Comparison of ENCODE assay signal across 28 mouse cellular contexts in the genomic region with DNA sequence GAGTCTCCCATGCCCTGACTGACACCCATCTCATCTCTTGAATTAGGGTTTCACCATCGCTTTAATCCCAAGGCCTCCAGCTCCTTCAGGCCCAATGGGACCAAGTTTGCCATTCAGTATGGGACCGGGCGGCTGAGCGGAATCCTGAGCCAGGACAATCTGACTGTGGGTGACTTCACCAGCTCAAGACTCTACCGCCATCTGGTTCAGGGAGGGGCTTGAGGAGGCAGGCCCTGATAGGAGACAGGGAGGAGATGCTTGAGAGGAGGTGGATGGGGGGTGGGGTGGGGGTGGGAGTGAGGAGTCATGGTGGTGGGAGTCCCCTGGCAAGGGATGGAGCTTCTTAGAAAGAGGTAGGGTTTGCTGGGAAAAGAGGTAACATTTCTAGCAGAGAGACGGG. TPM values are rescaled to one million over a fixed set of nuclear protein-coding genes. Genes with fewer than 3 reads are reported as not detected.
"Had no signal": no experiment of that assay in that cellular context is flagged by ENCODE, and none has a peak within 500 bp of the region (broad histone marks: within the 10 kb centered on the region; RNA-seq: fewer than 3 reads in every experiment).

No protein-coding gene starts in this region.

- H3K4me2 ChIP-seq: embryonic facial prominence, embryonic 12.5 days; embryonic facial prominence, embryonic 13.5 days; embryonic facial prominence, embryonic 15.5 days; forebrain, embryonic 12.5 days; forebrain, embryonic 13.5 days; forebrain, embryonic 15.5 days had no signal

- H3K4me1 ChIP-seq: embryonic facial prominence, embryonic 12.5 days; embryonic facial prominence, embryonic 13.5 days; forebrain, embryonic 12.5 days; forebrain, embryonic 13.5 days; forebrain, embryonic 15.5 days had no signal

- H3K36me3 ChIP-seq: embryonic facial prominence, embryonic 10.5 days; embryonic facial prominence, embryonic 12.5 days; embryonic facial prominence, embryonic 13.5 days; embryonic facial prominence, embryonic 15.5 days; forebrain, embryonic 10.5 days; forebrain, embryonic 12.5 days; forebrain, embryonic 15.5 days had no signal

- H3K9me3 ChIP-seq: embryonic facial prominence, embryonic 10.5 days; embryonic facial prominence, embryonic 13.5 days; embryonic facial prominence, embryonic 15.5 days; forebrain, embryonic 15.5 days had no signal

- ATAC-seq: forebrain, embryonic 13.5 days; forebrain, embryonic 14.5 days; forebrain, embryonic 15.5 days; forebrain, embryonic 16.5 days; forebrain, postnatal 0 days had no signal

- H3K9ac ChIP-seq: embryonic facial prominence, embryonic 12.5 days; embryonic facial prominence, embryonic 13.5 days; embryonic facial prominence, embryonic 15.5 days; forebrain, embryonic 12.5 days; forebrain, embryonic 13.5 days; forebrain, embryonic 15.5 days; forebrain, postnatal 0 days had no signal

- H3K4me3 ChIP-seq: embryonic facial prominence, embryonic 10.5 days; embryonic facial prominence, embryonic 12.5 days; embryonic facial prominence, embryonic 13.5 days; embryonic facial prominence, embryonic 15.5 days; erythroblast, embryonic 14.5 days; forebrain, embryonic 10.5 days; forebrain, embryonic 12.5 days; forebrain, embryonic 13.5 days; forebrain, embryonic 15.5 days; gastrocnemius, adult 2 months had no signal

- DNase-seq: cerebellum, adult 18-20 months; cerebellum, adult 2 months; cerebellum, adult 8-10 months; cerebellum, adult 9-10 months; cerebellum, postnatal 10 days; cerebellum, postnatal 14 days; cerebellum, postnatal 25 days; cerebellum, postnatal 36 days; embryo, embryonic 11 days; forebrain, postnatal 0 days; gastrocnemius, adult 2 months; gastrocnemius, postnatal 10 days; gastrocnemius, postnatal 14 days; gastrocnemius, postnatal 25 days; gastrocnemius, postnatal 36 days; heart, adult 18-20 months had no signal

- H3K27ac ChIP-seq: embryonic facial prominence, embryonic 10.5 days; embryonic facial prominence, embryonic 12.5 days; embryonic facial prominence, embryonic 13.5 days; embryonic facial prominence, embryonic 15.5 days; forebrain, embryonic 10.5 days; forebrain, embryonic 12.5 days; forebrain, embryonic 13.5 days; forebrain, embryonic 15.5 days; gastrocnemius, adult 2 months had no signal

RNA-seq across cellular contexts. Expression of a gene that starts 49.8 kb away (rescaled TPM):
- polyA plus RNA-seq: embryonic facial prominence, embryonic 10.5 days; embryonic facial prominence, embryonic 11.5 days; embryonic facial prominence, embryonic 12.5 days; forebrain, embryonic 10.5 days; forebrain, embryonic 12.5 days; forebrain, embryonic 13.5 days; forebrain, embryonic 14.5 days; forebrain, embryonic 15.5 days; forebrain, embryonic 16.5 days; forebrain, postnatal 0 days had no signal
